Mouse (Mus musculus) lung, embryonic 16.5 days (tissue): ENCODE measurements at regions not wholly inside any gene's neighbourhood (a gene's known extent, or its start where the extent isn't known, plus 50 kb on each side); places are given as distances from the start of the nearest gene placed in this dataset.
A peak's percentile ranks its signal among the peaks of the same experiment; 100 is the strongest.

Experiments
- ATAC-seq: fragments of 200-750 bp; cut with Nextera tagmentation; 2 replicates; pipeline ENCODE4 v1.8.0; 2017; ENCODE audit warnings: low read depth, mild to moderate bottlenecking, moderate library complexity
- H3K27ac ChIP-seq: fragments of 300-500 bp; sonication (generic); 2 replicates; pipeline ENCODE4 v1.5.1; 2014; ENCODE audit warnings: mild to moderate bottlenecking, control low read depth, low read length
- H3K27me3 ChIP-seq: fragments of 300-500 bp; sonication (generic); 2 replicates; pipeline ENCODE4 v1.6.1; 2014; ENCODE audit warnings: low read depth, low read length, mixed read lengths; ENCODE audit not compliant: control insufficient read depth, insufficient read depth
- H3K36me3 ChIP-seq: fragments of 300-500 bp; sonication (generic); 2 replicates; pipeline ENCODE4 v1.6.1; 2014; ENCODE audit warnings: low read length; ENCODE audit not compliant: control insufficient read depth, insufficient read depth
- H3K4me1 ChIP-seq: fragments of 300-500 bp; sonication (generic); replicated peaks from 2 replicates; pipeline ENCODE4 v1.6.1; 2014; ENCODE audit warnings: low read length, mixed read lengths; ENCODE audit not compliant: control insufficient read depth, insufficient read depth
- H3K4me2 ChIP-seq: fragments of 300-500 bp; sonication (generic); 2 replicates; pipeline ENCODE4 v1.6.1; 2014; ENCODE audit warnings: low read depth, low read length, control low read depth
- H3K4me3 ChIP-seq: fragments of 300-500 bp; sonication (generic); 2 replicates; pipeline ENCODE4 v1.5.1; 2014; ENCODE audit warnings: mild to moderate bottlenecking, low read length, control low read depth
- H3K9ac ChIP-seq: fragments of 300-500 bp; sonication (generic); 2 replicates; pipeline ENCODE4 v1.6.1; 2014; ENCODE audit warnings: low read length, control low read depth
- H3K9me3 ChIP-seq: fragments of 300-500 bp; sonication (generic); 2 replicates; pipeline ENCODE4 v1.6.1; 2016; ENCODE audit warnings: low read length; ENCODE audit not compliant: control insufficient read depth
- WGBS: fragments of 180-500 bp; shearing (Covaris S2); extraction: QIAGEN DNeasy Blood & Tissue Kit; methylation state at CpG from one replicate; pipeline ENCODE4 v1.1.7; 2014; 5-methylcytosine and 5-hydroxymethylcytosine counted together

DNA sequence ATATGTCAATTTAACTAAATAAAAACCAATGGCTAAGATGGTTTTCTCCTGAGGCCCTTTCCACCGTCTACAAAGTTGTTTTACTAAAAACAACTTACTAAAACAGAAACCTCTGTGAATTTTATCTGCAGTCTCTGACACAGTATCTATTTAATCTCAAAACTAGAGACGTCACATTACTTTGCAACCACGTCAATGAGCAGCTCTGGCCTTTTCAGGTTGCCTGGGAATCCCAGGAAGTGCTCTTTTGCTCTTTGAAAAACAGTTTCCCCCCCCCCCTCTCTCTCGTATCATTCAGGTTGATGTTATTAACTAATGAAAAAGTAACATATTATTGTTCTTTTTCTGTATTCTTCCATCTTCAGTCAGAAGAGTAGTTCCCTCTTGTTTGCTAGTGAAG lies 216.1 kb upstream of the Gm11114 start:
- Histone ChIP-seq H3K9me3 (no peaks in the 10 kb centered on the region), H3K27ac (no peak overlapping the region), H3K36me3 (no peaks in the 10 kb centered on the region), H3K4me2 (no peak overlapping the region), H3K27me3 (no peaks in the 10 kb centered on the region), H3K4me3 (no peak overlapping the region), H3K9ac (no peak overlapping the region), H3K4me1 (no peaks in the 10 kb centered on the region)
- WGBS = 57% methylated on average over 4 of the region's 4 CpGs
- ATAC-seq = no peak

GRCm38 (mm10) chr9:85112928-85113327 lies 199.6 kb upstream of the Gm11114 start:
- Histone ChIP-seq H3K9me3 (no peaks in the 10 kb centered on the region), H3K9ac (no peak overlapping the region), H3K4me1 (no peaks in the 10 kb centered on the region), H3K36me3 (no peaks in the 10 kb centered on the region), H3K4me3 (no peak overlapping the region), H3K27ac (no peak overlapping the region), H3K4me2 (no peak overlapping the region), H3K27me3 (no peaks in the 10 kb centered on the region)
- no peak for ATAC-seq
- 55% methylated on average over 3 of the region's 3 CpGs for WGBS

- H3K36me3 ChIP-seq = no peaks in the 10 kb centered on the region
- no peaks in the 10 kb centered on the region for H3K4me1 ChIP-seq
- 45% methylated on average over 2 of the region's 2 CpGs for WGBS
- H3K9me3 ChIP-seq = no peaks in the 10 kb centered on the region
- H3K27ac ChIP-seq = no peak overlapping the region
- H3K4me3 ChIP-seq = no peak overlapping the region
- no peak overlapping the region for H3K4me2 ChIP-seq
- no peak overlapping the region for H3K9ac ChIP-seq
- no peak for ATAC-seq
- H3K27me3 ChIP-seq = no peaks in the 10 kb centered on the region
Observed at GRCm38 (mm10) chr9:85114234-85114633, 198.3 kb upstream of the Gm11114 start.

DNA sequence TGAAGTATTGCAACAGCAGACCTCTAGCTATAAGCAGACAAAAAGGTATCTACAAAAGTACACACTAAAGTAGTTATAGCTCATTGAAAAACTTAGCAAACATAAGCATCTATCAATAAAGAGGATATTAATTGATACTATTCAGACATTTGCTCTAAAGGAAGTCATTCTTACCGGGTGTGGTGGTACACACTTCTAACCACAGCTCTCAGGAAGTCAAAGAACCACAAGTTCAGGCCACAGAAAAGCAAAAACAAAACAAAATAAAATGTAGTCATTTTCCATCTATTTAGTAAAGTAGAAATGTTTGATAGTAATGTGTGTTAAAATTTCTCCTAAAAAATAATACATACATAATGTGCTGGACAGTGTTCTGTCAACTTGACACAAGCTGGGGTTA lies 192.5 kb upstream of the Gm11114 start:
- Histone ChIP-seq H3K36me3 (no peaks in the 10 kb centered on the region), H3K4me1 (no peaks in the 10 kb centered on the region), H3K27ac (no peak overlapping the region), H3K4me3 (no peak overlapping the region), H3K9ac (no peak overlapping the region), H3K4me2 (no peak overlapping the region), H3K9me3 (no peaks in the 10 kb centered on the region), H3K27me3 (no peaks in the 10 kb centered on the region)
- no peak for ATAC-seq
- WGBS = 73% methylated on average over 1 of the region's 1 CpGs

GRCm38 (mm10) chr9:85121059-85121458 lies 191.5 kb upstream of the Gm11114 start:
- ATAC-seq = no peak

GRCm38 (mm10) chr9:85123706-85124105 lies 188.9 kb upstream of the Gm11114 start:
- Histone ChIP-seq H3K27ac (no peak overlapping the region), H3K9ac (no peak overlapping the region), H3K9me3 (no peaks in the 10 kb centered on the region), H3K4me3 (no peak overlapping the region), H3K36me3 (no peaks in the 10 kb centered on the region), H3K4me1 (no peaks in the 10 kb centered on the region), H3K27me3 (no peaks in the 10 kb centered on the region), H3K4me2 (no peak overlapping the region)
- WGBS = 81% methylated on average over 3 of the region's 3 CpGs
- ATAC-seq = no peak

More at GRCm38 (mm10) chr9:85121059-85121458, 191.5 kb upstream of the Gm11114 start:
- no peaks in the 10 kb centered on the region for H3K36me3 ChIP-seq
- no peak overlapping the region for H3K27ac ChIP-seq
- H3K4me3 ChIP-seq = no peak overlapping the region
- no peak overlapping the region for H3K9ac ChIP-seq
- H3K4me1 ChIP-seq = no peaks in the 10 kb centered on the region
- H3K4me2 ChIP-seq = no peak overlapping the region
- no peaks in the 10 kb centered on the region for H3K27me3 ChIP-seq
- no peaks in the 10 kb centered on the region for H3K9me3 ChIP-seq

GRCm38 (mm10) chr9:85125775-85126174 lies 186.8 kb upstream of the Gm11114 start:
- no peaks in the 10 kb centered on the region for H3K36me3 ChIP-seq
- H3K4me1 ChIP-seq = no peaks in the 10 kb centered on the region
- no peak overlapping the region for H3K27ac ChIP-seq
- no peak overlapping the region for H3K9ac ChIP-seq
- no peak overlapping the region for H3K4me2 ChIP-seq
- 55% methylated on average over 4 of the region's 4 CpGs for WGBS
- no peak for ATAC-seq
- no peak overlapping the region for H3K4me3 ChIP-seq
- no peaks in the 10 kb centered on the region for H3K9me3 ChIP-seq
- no peaks in the 10 kb centered on the region for H3K27me3 ChIP-seq

DNA sequence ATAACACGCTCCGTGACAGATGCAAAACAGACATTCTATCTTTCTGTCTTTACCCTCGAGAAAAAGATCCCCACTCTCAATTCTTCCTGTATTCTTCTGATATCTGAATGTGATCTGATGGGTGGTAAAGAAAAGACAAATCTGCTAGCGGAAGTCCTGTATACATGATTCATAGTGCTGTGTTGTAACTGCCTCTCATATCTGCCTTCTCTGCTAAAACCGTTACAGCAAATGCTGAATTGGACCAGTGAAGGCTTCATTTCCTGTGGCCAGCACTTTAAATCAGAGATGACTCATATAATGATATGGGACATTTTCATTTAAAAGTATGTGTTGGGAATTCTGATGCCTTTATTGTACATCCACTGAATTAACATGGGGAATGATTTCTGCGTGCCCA lies 186.0 kb upstream of the Gm11114 start:
- Histone ChIP-seq H3K9me3 (no peaks in the 10 kb centered on the region), H3K4me3 (no peak overlapping the region), H3K9ac (no peak overlapping the region), H3K4me1 (no peaks in the 10 kb centered on the region), H3K27me3 (no peaks in the 10 kb centered on the region), H3K27ac (no peak overlapping the region), H3K4me2 (no peak overlapping the region), H3K36me3 (no peaks in the 10 kb centered on the region)
- 71% methylated on average over 6 of the region's 6 CpGs for WGBS
- peak; percentile 38; the same call in 1 of the 2 replicates for ATAC-seq

- Histone ChIP-seq H3K27ac (no peak overlapping the region), H3K4me1 (no peaks in the 10 kb centered on the region), H3K4me2 (no peak overlapping the region), H3K36me3 (no peaks in the 10 kb centered on the region), H3K27me3 (no peaks in the 10 kb centered on the region), H3K9ac (no peak overlapping the region), H3K9me3 (no peaks in the 10 kb centered on the region), H3K4me3 (no peak overlapping the region)
- ATAC-seq = peak; percentile 91
- WGBS = 40% methylated on average over 4 of the region's 4 CpGs
Observed at GRCm38 (mm10) chr9:85127107-85127506, 185.5 kb upstream of the Gm11114 start.

DNA sequence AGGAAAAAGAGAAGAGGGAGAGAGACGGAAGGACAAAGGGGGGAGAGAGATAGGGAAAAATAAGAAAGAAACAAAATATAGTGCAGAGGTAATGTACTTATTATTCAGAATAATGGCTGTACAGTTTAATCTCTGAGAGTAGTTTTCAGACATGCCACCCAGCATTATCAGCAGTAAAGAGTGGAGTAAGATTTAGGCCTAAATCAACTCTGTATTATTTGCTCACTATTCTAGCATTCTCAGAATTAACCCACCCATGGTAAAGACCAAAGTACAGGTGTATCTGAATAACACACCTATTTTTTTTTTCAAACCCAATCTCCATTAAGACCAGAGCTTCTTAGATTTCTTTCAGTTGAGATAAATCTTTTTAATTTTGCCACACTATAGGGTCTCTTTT lies 177.7 kb upstream of the Gm11114 start:
- Histone ChIP-seq H3K27ac (no peak overlapping the region), H3K9ac (no peak overlapping the region), H3K9me3 (no peaks in the 10 kb centered on the region), H3K27me3 (no peaks in the 10 kb centered on the region), H3K4me3 (no peak overlapping the region), H3K4me1 (0 out of 2 replicates have a peak, but pooled peaks cover 3% of the 10 kb centered on the region), H3K36me3 (no peaks in the 10 kb centered on the region), H3K4me2 (no peak overlapping the region)
- no peak for ATAC-seq
- WGBS = 39% methylated on average over 1 of the region's 1 CpGs
